ENCODE assay signal across 8 mouse cellular contexts in the genomic region with DNA sequence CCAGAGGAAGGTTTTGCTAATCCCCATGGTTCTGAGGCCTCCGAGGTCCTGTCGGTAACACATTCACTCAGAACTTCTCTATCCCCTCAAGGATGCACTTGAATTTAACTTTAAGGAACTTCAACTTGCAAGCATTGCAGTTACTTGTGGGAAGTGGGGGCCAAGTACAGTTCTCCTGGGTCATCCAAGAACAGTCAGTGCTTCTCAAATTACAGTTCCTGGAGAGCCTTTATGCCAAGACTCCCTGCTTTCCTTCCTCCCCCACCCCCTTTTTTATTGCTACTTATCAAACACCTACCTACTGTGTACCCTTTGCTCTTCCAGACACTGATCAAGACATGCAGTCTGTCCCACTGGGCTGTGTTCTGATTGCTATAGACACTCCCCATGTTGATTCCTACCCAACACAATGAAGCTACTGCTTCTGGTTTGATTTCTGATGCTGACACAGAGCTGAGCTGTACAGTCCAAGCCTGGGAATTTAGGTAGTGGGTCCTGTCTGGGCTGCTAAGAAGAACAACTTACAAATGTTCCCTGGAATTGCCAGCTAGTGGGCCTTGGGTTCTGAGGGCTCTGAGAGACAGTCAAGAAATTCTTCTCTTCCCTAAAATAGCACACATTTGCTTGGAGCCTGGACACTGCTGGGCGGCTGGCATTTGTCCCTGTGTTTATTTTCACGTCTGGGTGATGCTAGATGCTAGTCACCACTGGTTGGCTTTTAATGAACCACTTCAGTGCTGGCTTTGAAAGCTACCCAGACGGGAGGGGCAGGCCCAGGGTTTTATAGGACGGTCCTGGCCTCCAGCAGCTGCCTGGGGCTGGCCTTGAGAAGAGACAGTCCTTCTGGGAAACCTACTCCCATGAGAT.
DNase-seq lines count a peak whose midpoint lies in the region; ATAC-seq lines count a peak whose summit lies in the region.

No protein-coding gene starts in this region.

- H3K36me3 ChIP-seq in forebrain, embryonic 10.5 days (replicated peaks), result no peaks in the 10 kb centered on the region
- H3K36me3 ChIP-seq in forebrain, embryonic 11.5 days (ENCODE audit: control insufficient read depth, insufficient read depth, low read length), result no peaks in the 10 kb centered on the region
- no peaks in the 10 kb centered on the region for H3K36me3 ChIP-seq in embryonic facial prominence, embryonic 10.5 days (replicated peaks)
- H3K36me3 ChIP-seq in heart, embryonic 15.5 days, result no peaks in the 10 kb centered on the region
- H3K36me3 ChIP-seq in limb, embryonic 15.5 days, result no peaks in the 10 kb centered on the region

- no peak for ATAC-seq in forebrain, embryonic 11.5 days (replicated peaks; ENCODE audit: low FRiP score)
- ATAC-seq in heart, embryonic 15.5 days (replicated peaks; ENCODE audit: insufficient number of reproducible peaks, insufficient read depth, low FRiP score, low read depth), result peak; percentile 79
- ATAC-seq in limb, embryonic 15.5 days (ENCODE audit: insufficient number of reproducible peaks, low FRiP score, low TSS enrichment, low read depth), result peak; percentile 77
- ATAC-seq in megakaryocyte, adult 5-6 weeks (ENCODE audit: poor library complexity, severe bottlenecking), result no peak

- DNase-seq in forebrain, embryonic 10.5 days (ENCODE audit: extremely low spot score, low spot score), result no peak
- no peak for DNase-seq in forebrain, embryonic 11.5 days (ENCODE audit: low spot score)
- peak; percentile 20 for DNase-seq in embryonic facial prominence, embryonic 10.5 days (ENCODE audit: low spot score)
- no peak for DNase-seq in right cerebral cortex, postnatal 10 days (ENCODE audit: low spot score in 2 of 2)
- DNase-seq in layer of hippocampus, postnatal 25 days (ENCODE audit: extremely low spot score in 1 of 2, low spot score in 1 of 2), result no peak

- no peak overlapping the region for H3K4me2 ChIP-seq in forebrain, embryonic 11.5 days (ENCODE audit: low read depth, low read length, severe bottlenecking)
- H3K4me2 ChIP-seq in heart, embryonic 15.5 days, result no peak overlapping the region
- H3K4me2 ChIP-seq in limb, embryonic 15.5 days, result no peak overlapping the region

- peaks cover 13% of the 10 kb centered on the region for H3K4me1 ChIP-seq in forebrain, embryonic 10.5 days
- no peaks in the 10 kb centered on the region for H3K4me1 ChIP-seq in forebrain, embryonic 11.5 days (replicated peaks; ENCODE audit: control insufficient read depth, insufficient read depth, low read length)
- H3K4me1 ChIP-seq in embryonic facial prominence, embryonic 10.5 days, result peaks cover 15% of the 10 kb centered on the region
- peaks cover 16% of the 10 kb centered on the region for H3K4me1 ChIP-seq in heart, embryonic 15.5 days (replicated peaks)
- H3K4me1 ChIP-seq in limb, embryonic 15.5 days, result peaks cover 9% of the 10 kb centered on the region; the same call in 1 of the 2 replicates

- WGBS in forebrain, embryonic 10.5 days, result 67% methylated on average over 6 of the region's 6 CpGs
- 68% methylated on average over 6 of the region's 6 CpGs for WGBS in forebrain, embryonic 11.5 days
- 59% methylated on average over 6 of the region's 6 CpGs for WGBS in embryonic facial prominence, embryonic 10.5 days
- 40% methylated on average over 6 of the region's 6 CpGs for WGBS in heart, embryonic 15.5 days
- WGBS in limb, embryonic 15.5 days, result 40% methylated on average over 6 of the region's 6 CpGs

- no peaks in the 10 kb centered on the region for H3K27me3 ChIP-seq in forebrain, embryonic 10.5 days (ENCODE audit: poor library complexity, severe bottlenecking)
- no peaks in the 10 kb centered on the region for H3K27me3 ChIP-seq in forebrain, embryonic 11.5 days (ENCODE audit: control insufficient read depth, insufficient read depth, low read length)
- no peaks in the 10 kb centered on the region for H3K27me3 ChIP-seq in embryonic facial prominence, embryonic 10.5 days (replicated peaks; ENCODE audit: low read depth, poor library complexity, severe bottlenecking)
- H3K27me3 ChIP-seq in heart, embryonic 15.5 days, result no peaks in the 10 kb centered on the region
- no peaks in the 10 kb centered on the region for H3K27me3 ChIP-seq in limb, embryonic 15.5 days

- H3K27ac ChIP-seq in forebrain, embryonic 10.5 days, result 0 out of 2 replicates have a peak overlapping the region, but pooled peaks have one; percentile 35
- no peak overlapping the region for H3K27ac ChIP-seq in forebrain, embryonic 11.5 days (ENCODE audit: low read depth, low read length)
- no peak overlapping the region; the same call in 1 of the 2 replicates for H3K27ac ChIP-seq in embryonic facial prominence, embryonic 10.5 days (replicated peaks)
- peak overlapping the region; percentile 62 for H3K27ac ChIP-seq in heart, embryonic 15.5 days
- no peak overlapping the region for H3K27ac ChIP-seq in limb, embryonic 15.5 days

- H3K4me3 ChIP-seq in forebrain, embryonic 10.5 days, result no peak overlapping the region
- no peak overlapping the region for H3K4me3 ChIP-seq in forebrain, embryonic 11.5 days (ENCODE audit: low read depth, low read length)
- no peak overlapping the region for H3K4me3 ChIP-seq in embryonic facial prominence, embryonic 10.5 days
- no peak overlapping the region for H3K4me3 ChIP-seq in heart, embryonic 15.5 days
- no peak overlapping the region for H3K4me3 ChIP-seq in limb, embryonic 15.5 days

- H3K9me3 ChIP-seq in forebrain, embryonic 10.5 days, result peaks cover 11% of the 10 kb centered on the region; the same call in 1 of the 2 replicates
- H3K9me3 ChIP-seq in forebrain, embryonic 11.5 days (ENCODE audit: control insufficient read depth, low read length), result no peaks in the 10 kb centered on the region; the same call in 1 of the 2 replicates
- peaks cover 8% of the 10 kb centered on the region for H3K9me3 ChIP-seq in embryonic facial prominence, embryonic 10.5 days
- H3K9me3 ChIP-seq in heart, embryonic 15.5 days (replicated peaks), result no peaks in the 10 kb centered on the region
- no peaks in the 10 kb centered on the region for H3K9me3 ChIP-seq in limb, embryonic 15.5 days

- H3K9ac ChIP-seq in forebrain, embryonic 11.5 days (ENCODE audit: low read length), result no peak overlapping the region
- H3K9ac ChIP-seq in heart, embryonic 15.5 days, result no peak overlapping the region
- no peak overlapping the region for H3K9ac ChIP-seq in limb, embryonic 15.5 days

Comparison
In these comparisons a context has a peak if more than half of its experiments do, and no peak if none do; other contexts are left out.
1. H3K27ac ChIP-seq: peak in forebrain, embryonic 10.5 days (single experiment) and heart, embryonic 15.5 days (single experiment); none in forebrain, embryonic 11.5 days (single experiment), embryonic facial prominence, embryonic 10.5 days (single experiment) and limb, embryonic 15.5 days (single experiment).
2. ATAC-seq: peak in heart, embryonic 15.5 days (single experiment) and limb, embryonic 15.5 days (single experiment); none in forebrain, embryonic 11.5 days (single experiment) and megakaryocyte, adult 5-6 weeks (single experiment).